Mouse (Mus musculus) cerebellum, adult 11-12 months (tissue): ENCODE measurements around the gene Ivd.

Source experiments
- DNase-seq: peaks from one replicate; pipeline ENCODE4 v3.0.0; 2022

Ivd gene

DNA sequence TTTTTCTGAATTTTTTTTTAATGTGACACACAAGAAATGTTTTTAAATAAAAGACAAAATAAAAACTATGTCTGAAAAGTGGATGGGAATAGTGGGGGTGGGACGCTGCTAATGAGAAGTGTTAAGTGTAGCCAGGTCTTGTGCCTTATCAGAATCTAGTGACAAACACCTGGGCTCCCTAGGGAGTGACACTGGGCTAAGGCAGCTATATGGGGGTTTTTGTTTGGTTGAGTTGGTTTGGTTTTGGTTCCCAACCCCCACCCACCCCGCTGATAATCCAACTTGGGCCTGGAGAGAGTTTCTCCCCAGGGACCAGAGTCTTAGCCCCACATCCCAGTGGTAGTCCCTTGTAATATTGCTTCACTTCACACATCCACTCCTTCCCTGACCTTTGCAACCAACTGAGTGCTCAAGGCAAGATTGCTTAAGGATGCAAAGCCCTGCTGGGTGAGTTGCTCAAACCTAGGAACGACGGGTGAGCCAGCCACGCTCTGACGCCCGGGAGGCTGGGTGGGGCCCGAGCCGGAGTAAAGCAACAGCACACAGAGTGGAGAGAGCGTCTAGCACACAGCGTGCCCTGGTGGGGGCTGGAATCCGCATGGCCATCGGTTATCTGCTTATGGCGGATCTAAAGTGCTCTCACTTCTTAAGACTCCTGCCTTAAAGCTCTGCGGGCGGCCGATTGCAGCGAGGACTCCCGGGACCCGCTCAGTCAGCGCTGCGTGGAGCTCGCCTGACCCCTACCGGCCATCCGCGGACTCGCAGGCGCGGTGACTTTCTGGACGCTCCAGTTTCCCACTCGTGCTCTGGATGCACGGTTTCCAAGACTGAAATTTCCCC is 21.3 kb downstream of the Ivd start:
- DNase-seq, result peak; percentile 69

DNA sequence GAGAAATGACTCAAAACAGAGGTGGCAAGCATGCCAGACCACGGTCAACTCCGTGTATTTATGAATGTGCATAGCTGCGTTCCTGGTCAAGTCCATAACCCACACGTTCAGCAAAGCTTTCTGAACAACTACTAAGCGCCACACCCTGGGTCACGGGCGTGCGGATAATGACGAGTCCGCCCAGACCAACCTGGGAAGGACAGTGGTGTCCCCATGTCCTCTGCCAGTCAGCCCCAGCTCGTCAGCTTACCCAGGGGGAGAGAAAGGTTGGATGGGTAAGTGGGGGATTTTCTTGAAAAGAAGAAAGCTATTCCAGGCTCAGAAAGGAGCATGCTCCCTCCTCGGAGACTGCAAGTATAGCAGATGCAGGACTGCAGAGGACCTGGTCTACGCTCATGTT is 25.7 kb downstream of the Ivd start:
- DNase-seq, result no peak

DNA sequence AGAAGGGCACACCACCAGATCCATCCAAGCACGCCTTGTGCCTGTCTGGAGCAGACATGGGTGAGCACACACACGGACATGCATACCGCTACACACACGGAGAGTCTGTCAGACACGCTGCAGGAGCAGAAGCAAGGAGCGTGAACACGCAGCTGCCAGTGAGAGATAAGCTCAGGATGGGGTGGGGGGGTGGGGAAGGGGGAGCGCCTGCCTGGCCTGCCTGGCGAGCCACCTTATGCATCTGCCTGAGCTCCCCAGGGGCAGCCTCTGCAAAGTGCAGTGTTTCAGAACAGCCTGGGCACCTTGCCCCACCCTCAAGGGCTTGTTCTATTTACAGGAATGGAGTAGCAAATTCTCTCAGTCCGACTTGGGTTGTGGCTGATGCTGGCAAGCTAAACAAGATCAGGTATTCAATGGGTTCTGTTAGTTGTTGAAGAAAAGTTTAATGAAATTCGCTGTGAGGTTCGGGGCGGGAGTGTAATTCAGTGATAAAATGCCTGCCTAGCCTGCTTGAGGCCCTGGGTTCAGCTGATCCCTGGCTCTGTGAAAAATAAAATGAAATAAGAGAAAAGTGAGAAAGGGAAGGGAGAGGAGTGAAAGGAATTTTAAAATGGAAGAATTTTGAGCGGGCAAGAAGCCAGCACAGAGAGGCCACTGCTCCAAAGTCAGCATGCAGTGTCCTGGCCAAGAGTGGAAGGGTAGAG is 26.2 kb downstream of the Ivd start:
- no peak for DNase-seq

DNA sequence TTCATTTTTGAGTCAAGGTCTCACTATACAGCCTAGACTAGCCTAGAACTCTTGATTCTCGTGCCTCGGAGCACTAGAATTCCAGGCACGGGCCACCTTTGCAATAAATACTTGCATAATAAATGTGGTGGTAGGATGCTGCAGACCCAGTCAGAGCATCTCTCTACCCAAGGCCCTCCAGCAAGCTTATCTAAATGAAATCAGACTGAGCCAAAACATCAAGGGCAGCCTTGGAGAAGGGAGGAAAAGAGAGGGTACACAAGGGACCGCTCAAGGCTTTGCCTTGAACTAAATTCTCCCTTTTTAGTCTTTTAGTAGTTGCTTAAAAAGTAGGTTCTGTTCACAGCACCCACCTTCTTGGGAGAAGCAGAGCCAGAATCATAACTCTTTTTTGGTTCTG is 29.4 kb downstream of the Ivd start:
- no peak for DNase-seq

DNA sequence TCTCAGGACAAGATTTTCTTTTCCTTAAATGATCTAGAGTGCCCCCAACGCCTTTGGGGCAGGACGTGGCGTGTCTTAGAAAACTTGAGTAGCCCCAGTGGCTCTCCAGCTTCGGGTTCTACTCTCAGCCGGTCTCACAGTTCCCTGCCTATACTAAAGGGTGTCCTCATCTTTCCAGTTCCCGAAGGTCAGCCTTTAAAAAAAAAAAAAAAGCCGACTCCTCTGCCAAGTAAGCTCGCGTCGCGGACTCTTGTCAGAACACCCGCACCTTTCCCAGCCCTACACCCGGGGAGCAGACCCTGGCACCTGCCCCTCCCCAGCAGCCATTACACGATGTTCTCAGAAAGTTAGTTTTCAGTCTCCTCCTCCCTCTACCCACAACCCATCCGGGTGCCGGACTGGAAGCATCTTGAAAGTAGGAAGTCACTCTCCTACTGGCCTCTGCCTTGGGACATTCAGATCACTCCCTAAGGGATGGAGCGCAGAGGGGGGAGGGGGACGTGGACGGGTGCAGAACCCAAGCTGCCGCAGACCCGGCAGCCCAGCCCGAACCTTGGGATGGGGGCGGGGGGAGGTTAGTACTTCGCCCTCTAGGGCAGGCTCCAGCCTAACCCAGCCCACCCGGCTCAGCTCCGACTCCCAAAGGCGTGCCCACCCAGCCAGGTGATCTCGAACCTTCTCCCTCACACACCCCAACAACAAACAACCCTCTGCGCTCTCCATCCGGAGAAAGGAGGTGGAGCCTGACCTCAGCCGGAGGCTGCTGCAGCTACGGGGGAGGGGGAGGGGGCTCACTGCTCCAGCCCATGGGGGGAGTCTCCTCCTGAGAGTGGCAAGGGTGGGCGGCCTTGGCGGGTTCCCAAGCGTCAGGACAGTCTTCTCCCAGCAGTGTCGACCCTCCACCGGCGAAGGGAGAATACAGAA is 34.5 kb downstream of the Ivd start:
- peak; percentile 74 for DNase-seq

DNA sequence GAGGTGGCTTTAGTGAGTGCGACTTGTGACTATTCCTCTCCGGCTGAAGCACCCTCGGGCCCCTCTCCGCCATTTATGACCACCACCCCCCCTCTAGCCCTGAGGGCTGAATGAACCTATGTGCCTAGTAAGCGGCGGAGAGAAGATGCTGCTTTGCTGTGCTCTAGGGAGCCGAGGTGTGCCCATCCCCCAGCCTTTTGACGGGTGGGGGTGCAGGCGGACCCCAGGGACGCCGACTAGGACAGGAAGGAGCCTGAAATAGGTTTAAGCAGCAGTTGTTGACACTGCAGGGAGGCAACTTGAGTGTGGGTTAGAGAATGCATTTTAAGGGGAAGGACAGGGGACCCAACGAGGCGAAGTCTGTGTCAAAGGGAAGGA is 35.1 kb downstream of the Ivd start:
- no peak for DNase-seq

DNA sequence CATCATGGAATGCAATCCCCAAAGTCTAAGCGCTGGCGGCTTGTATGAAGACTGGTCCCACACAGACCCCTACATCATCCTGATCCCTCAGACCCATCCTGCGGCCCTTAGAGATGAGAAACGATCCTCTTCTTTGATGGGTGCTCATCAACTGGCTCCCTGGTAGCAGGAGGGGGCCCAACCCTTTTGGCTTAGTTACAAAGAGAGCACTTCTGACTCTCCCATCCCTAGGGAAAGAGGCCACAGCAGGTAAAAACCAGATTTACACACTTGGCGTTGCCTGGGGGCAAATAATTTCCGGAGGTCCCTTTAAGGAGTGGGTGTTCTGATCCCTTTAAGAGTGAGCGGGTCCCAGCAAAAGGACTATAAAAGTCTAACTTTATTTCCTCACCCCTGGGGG is 35.6 kb downstream of the Ivd start:
- no peak for DNase-seq

DNA sequence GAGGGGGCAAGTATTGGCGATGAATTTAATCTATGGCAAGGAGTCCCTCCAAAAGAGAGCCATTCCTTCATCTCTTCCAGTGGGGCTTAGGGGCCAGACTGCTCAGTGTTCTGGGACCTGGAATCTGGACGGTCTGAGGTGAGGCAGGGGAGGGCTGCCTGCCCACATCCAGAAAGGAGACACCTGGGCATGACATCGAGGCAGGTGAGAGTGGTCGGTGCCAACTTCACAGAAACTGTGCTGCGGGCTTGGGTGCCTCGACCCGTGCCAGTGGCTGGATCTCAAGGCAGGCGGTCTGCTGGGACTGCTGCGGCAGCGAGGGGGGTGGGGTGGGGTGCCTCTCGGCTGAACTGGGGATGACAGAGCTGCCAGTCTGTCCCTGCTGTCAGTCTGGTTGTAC is 36.1 kb downstream of the Ivd start:
- DNase-seq, result no peak

DNA sequence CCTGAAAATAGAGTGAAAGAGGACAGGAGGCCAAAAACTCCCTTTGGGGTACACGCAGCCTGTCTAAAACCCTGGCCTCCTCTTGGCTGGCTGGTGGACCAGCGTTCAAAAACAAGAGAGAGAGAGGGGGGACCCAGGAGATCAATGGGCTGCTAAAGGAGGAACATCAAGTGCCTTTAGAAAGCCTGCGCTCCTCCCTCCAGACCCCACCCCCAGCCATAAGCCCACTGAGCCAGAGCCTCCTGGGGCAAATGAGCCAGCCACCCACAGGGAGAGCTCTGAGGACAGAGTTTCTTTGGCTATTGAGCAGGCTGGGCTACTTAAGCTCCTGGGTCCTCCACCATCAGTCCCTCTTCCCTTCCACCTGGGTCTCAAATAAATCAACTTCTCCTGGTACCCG is 37.0 kb downstream of the Ivd start:
- no peak for DNase-seq

DNA sequence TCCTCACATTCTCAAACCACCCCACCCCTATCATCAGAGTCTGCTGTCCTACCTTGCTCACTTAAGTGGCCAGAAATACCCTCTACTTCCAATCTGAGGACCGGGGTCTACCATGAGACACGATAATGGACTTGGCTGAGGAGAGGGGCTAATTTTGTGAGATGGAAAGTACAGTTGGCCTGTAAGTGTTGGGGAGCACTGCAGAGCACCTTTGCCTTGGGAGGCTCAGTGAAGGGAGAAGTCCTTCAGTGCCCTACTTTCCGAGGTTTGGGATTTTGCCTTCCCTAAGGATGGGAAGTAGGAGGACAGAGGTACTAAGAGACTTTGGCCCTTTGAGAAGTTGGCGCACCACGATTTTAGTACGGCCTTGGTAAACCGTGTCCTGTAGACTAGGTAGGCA is 37.6 kb downstream of the Ivd start:
- no peak for DNase-seq

DNA sequence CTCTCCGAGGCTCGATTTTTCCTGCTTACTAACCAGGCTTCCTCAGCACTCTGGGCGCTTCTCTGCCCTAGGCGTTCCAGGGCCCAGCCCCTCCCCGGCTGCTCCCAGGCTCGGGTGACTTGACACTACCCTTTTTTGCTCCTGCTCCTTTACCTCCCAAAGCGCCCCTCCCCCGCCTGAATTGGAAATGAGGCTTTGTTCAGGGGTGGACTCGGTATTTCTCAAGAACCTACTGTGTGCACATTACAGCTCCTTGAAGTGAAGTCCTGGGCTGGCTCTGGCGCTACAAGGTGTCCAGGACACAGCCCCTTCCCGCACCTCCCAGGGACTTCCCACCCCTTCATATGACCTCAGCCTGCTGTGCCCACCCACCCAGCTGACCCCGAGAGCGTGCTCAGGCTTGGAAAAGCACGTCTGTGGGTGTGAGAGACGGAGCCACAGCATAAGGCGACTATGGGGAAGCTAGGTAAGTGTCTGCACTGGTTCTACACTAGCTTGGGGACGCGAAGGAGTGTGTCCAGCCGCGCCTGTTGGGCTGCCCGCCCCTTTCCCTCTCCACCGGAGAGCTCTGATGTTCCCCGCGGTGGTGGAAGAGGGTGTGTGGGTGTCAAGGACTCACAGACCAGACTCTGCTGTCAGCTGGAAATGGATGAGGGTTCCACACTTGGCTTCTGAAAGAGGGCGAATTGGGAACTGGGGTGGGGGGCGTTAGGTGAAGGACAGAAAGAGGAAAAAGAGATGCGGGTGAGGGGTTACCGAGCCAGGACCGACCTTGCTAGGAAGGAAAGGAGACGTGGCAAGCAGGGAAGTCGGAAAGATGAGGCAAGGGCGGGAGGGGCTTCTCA is 38.4 kb downstream of the Ivd start, which contains the start of gene Bahd1:
Gene Bahd1 (plus strand): TSS at position 397 of the 845 bp plus-strand sequence.
- peak; percentile 70 for DNase-seq

DNA sequence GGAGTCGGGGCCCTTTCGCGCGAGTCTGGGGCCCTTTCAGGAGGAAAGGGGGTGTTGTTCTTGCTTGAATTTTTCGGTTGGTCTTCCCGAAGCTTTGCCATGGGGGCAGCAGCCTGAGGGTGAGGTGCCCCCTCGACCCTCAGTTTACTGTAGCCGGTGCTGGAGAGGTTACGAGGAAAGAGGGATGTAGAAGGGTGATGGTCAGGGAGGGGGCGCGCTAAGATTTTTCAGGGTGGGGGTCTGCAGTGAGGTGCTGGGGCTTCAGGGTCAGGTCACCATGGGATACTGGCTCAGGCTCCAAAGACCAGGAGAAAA is 39.0 kb downstream of the Ivd start:
- no peak for DNase-seq

DNA sequence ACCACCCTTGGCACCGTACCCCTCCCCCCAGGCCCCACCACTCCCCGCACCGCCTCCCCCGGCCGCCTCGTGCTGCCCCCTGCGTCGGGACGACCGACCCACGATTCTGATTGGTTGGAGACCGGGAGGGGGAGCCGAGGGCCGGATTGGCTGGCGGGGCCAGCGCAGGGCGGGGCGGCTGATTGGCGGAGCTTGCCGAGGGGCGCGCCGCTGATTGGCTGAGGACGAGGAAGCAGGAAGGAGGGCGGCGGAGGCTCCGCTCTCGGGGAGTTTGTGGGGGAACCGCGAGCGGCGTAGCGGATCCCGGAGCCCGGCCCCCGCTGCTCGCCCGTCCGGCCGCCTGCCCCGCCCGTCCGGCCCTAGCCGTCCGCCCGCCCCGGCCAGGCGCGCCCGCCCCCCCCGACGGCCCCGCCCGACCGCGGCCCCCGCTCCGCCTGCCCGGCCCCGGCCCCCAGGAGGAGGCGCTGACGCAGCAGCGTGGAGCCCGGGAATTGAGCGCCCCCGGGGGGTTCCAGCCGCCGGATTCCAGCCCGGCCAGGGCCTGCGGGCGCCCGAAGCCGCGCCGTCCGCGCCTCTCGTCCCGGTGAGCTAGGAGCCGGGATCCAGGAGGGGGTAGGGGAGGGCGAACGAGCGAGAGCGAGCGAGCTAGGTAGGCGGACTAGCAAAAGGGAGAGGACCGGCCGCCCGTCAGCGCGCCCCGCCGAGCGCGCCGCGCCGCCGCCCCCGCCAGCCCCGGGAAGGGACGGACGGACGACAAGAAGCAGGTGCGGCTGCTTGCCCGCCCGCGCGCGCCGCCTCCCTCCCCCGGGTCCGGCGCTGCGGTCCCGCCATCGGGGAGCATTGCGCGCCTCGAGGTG is 39.6 kb downstream of the Ivd start:
- DNase-seq, result peak; percentile 99

DNA sequence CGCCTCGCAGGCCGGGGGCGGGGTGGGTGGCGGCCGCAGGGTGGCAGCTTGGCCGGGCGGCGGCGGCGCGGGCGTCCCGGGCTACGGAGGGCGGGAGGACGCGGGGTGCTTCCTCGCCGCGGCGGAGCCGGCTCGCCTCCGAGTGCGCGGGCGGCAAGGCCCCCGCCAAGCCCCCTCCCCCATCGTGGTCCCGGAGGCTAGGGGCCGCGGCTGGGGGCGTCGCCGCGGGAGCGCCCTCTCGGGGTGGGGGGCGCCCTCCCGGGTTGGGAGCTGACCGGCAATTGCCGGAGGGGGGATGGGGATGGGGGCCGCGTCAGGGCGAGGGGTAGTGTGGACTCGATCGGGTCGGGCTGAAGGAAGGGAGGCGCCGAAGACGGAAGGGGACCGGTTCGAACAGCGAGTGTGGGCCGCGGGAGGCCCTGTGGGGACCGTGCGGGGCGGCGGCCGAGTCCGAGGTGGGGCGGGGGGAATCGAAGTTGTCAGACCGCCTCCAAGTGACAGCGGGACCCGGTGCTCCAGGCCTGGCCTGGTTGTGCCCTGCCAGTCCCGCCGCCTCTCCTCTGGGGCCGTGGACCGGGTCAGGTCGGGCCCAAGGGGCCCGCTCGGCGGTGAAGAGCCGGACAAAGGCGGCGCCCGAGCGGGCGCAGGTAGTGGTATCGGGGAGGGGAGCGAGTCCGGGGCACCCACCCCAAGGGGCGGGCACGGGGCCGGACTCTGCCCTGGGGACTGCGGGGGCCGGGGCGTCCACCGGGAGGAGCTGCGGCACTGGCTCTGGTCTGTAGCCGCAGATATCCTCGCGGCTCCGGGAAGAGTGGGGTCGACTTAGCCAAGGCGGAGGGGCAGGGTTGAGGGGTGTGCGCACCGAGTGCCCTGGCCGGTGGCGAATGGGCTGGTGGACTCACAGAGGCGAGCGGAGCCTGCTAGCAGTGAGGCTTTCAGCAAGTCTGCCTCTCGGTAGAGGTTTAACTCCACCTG is 40.6 kb downstream of the Ivd start:
- peak; percentile 62 for DNase-seq

DNA sequence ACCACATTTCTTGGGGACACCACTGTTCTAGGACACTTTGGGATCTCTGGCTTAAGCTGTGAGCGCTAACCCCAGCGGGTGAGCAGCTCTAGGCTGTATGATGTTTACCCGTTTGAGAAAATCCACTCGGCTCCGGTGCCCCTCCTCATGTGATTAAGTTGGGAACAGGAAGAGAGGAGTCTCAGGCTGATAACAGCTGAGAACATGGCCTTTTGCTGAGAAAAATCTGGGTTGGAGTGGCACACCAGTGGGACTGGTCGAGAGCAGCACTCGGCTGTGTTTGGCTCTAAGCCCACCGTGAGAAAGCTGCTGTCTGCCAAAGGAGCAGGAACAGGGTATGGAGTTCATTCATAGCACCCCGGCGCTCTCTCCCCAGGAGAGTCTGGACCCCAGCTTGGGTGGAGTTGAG is 41.6 kb downstream of the Ivd start:
- peak; percentile 66 for DNase-seq

DNA sequence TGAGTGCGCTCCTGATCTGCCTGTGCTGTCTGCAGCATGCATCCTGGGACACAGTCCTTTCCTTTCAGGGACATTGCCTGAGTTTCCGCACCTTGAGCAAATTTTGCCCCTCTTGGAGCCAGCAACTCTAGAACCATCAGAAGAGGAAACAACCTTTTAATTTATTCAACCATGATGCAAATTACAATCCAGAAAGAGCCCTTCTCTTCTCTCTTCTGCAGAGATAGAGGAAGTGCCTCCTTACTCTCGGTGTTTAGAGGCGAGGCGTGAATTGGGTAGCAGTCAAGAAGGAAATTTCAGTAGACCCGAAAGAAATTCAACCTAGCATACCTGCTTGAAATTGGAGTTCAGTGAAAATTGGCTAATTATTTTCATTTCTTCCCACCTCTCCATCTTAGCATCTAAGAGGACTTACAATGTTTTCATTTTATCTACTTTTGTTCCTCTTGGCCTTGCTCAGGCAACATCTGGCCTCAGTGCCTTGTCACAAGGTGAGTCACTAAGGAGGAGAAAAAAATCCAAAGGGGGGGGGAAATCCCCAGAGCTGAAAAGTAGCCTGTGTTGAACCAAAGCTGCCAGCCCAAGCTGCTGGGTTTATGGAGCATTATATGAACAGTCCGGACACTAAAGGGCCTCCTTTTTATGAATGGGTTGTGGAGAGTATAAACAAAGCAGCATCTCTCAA is 43.8 kb downstream of the Ivd start:
- no peak for DNase-seq

DNA sequence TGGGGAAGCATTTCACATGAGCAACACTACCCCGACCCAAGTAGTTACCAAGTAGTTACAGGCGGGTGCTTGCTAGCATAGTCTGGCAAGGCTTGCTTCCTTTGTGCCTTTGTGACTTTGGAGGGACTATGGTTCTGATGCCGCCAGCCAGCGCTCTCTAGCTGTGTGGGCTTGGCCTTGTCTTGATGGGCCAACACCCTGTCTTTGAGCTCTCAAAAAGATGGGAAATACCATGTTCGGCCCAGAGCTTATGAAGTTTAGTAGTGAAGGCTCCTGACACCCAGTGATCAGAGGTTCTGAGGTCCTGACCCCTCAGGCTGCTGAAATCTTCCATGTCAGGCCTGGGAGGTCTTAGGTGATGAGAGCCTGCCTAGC is 44.4 kb downstream of the Ivd start:
- no peak for DNase-seq

DNA sequence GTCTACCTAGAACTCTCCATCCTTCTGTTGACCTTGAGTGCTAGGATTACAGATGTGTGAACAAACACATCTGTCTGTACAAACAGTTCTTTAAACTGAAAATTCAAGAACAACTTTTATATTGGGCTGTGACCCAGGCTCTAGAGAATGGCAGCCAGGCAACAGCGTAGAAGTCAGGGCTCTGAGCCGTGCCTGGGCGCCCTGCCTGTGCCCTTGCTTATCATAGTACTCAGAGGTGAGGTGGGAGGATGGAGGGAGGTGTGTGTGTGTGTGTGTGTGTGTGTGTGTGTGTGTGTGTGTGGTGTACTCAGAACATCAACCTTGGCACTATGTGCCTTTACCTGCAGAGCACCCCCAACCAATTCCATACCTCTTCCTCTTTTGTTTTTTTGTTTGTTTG is 46.0 kb downstream of the Ivd start:
- no peak for DNase-seq

DNA sequence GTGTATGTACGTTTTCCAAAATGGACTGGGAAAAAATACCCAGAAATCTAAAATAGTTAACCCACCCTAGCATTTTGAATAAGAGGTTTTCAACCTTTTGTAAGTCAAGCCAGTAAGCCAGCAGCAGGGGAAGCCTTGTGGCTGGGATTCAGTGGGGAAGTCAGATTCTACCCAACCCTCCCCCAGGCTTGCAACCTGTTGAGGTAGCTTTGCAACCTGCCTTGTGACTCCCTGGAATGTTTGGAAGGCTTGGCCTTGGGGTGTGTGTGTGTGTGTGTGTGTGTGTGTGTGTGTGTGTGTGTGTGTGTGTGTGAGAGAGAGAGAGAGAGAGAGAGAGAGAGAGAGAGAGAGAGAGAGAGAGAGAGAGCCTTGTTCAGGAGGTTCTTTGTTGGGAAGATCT is 47.4 kb downstream of the Ivd start:
- DNase-seq, result no peak
